Mouse (Mus musculus) left cerebral cortex, postnatal 4 days (tissue): ENCODE measurements around the gene Ell. TPM values are rescaled to one million over a fixed set of nuclear protein-coding genes. Genes with fewer than 3 reads are reported as not detected.
A peak's percentile ranks its signal among the peaks of the same experiment; 100 is the strongest.

ENCODE experiments used
- DNase-seq: peaks from one replicate; pipeline ENCODE4 v3.0.0-alpha.2; 2022
- intact Hi-C: fragments of 180-260 bp; cut with DNase I; formaldehyde crosslinking; loops from one replicate; pipeline ENCODE4 v1.15.1; 2025
- total RNA-seq, 2 experiments: library from RNA; stranded (reverse); gene quantifications; 2 replicates each; pipeline ENCODE4 v1.2.3; 2021

Ell gene
- total RNA-seq, 2 experiments from 2014 or later: 17.7 to 20.0 TPM

DNA sequence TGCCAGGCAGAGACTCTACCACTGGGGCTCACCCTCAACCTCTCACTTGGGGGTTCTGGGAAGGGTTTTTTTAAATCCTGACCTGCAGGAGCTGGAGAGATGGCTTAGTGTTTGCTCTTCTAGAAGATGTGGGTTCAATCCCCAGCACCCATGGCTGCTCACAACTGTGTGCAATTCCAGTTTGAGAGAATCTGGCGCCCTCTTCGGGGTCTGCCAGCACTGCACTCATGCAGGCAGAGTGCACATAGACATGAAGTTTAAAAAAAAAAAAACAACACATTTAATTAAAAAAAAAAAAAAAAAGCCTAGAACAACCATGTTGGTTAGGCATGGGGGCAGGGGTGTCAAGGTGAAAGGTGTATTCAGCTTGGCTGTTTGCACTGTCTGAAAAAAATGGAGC lies 8.9 kb upstream of the Ell start:
- DNase-seq: no peak
- intact Hi-C loops: no loop called here

DNA sequence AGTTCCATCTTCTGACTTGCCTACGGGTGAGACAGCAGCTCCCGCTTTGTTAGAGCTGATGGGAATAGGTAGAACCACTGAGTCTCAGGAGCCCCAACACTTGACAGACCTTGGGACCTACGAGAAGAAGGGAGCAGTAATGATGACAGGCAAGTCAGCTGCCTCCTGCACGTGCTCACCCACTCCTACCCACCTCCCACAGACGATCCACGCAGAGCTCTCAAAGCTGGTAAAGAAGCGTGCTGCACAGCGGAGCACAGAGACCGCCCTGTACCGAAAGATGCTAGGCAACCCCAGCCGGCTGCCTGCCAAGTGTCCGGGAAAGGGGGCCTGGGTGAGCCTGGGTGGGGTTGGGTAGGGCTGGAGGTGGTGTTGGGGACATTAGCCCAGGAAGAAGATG lies 5.0 kb upstream of the Ell start:
- DNase-seq: no peak
- intact Hi-C loops: no loop called here

DNA sequence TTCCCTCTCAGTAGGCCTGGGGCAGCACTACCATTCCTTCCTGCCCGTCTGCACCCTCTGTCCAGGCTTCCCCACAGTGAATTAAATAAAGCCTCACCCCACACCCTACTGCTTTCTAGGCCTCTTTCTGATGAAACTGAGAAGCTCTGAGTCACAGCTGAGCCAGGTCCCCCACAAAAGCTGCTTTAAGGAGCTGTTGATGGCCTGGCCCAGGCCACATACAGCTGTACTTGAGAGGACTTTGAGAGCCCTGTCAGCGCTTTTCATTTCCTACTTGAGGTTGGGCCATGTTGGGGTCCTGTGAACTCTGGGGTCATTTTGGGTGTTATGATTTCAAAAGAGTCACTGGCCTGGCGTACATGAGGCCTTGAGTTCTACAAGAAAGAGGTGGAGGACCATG lies 4.0 kb upstream of the Ell start:
- intact Hi-C loops: no loop called here
- DNase-seq: no peak

DNA sequence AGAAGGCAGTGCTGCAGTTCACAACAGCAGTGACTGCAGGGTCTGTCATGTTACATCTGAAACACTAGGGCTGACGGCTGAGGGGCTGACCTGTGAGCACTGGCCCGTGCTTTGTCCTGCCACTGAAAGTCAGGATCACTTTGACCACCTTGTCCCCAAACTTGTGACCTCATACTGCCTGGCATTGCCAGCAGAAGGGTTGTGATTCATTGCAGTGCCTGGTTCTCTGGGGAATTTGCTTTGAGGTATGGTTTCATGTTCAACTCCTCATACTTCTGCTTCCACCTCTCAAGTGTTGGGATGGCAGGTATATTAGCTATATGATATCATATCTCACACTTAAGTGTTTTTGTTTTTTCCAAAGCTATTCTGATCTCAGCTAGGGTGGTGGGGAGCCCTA lies 3.6 kb upstream of the Ell start:
- intact Hi-C loops: no loop called here
- no peak for DNase-seq

DNA sequence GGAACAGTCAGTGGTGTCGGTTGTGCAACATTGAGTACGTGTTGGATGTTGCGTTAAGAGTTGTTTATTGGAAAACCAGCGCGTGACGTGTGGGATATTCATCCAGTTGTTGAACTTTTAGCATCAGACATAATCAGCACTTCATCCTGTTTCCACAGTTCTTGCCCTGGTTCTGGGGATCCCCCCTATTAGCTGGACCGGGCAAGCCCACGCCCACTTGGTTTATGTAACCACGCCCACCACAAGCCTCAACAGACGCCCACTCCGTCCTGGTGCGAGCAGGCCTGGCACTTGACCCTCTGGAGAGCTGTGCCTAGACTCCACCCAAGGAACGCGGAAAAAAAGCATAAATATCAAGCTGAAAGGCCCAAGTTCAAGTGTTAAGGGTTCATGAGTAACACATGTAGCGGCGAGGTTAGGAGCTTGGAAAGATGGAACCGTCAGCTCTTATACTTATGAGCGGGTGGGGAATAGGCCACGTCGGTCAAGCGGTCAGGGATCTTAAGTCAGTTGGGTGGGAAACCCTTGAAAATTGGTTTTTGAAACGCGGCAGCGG lies 1.2 kb upstream of the Ell start:
- DNase-seq: peak; percentile 49
- intact Hi-C loops: no loop called here

DNA sequence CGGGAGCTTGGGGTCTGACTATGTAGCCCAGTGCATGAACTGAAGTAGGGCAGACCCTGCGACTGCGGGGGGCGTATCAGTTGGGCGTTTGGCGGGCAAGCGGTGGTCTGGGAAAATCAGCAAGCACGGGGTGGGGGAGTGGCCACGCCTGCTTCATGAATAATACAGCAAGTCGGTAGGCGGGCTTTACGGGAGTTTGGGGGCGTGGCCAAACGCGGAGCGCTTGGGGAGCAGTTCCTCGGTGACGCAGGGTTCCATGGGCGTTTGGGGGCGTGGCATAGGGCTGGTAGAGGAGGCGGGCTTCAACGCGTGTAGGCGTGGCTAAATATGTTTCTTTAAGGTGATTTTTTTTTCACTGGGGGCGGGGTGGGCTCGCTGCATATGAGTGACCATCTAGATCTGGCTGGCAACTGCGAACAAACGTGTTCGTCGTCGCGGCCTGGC lies 602 bp upstream of the Ell start:
- intact Hi-C loops: no loop called here
- DNase-seq: peak; percentile 100

DNA sequence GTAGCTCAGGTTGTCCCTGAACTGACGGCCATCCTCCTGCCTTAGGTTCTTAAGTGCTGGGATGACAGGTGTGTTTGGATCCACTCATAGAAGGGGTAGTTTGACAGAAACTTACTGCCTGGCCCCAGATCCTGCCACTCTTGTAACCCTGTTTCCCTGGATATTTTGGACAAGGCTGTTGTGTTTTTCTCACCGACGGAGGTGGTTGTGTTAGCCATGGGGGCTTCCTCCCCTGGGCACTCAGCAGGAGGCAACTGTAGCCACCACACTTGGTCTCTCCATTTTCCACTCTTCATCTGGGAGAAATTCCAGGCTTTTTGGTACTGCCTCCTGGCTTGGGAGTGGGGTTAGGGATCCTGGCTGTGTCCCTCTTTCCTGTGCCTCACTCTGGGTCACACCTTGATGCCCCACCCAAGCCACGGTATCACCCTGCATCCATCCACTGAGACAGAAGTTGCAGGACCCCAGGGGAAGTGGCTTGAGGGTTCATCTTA lies 803 bp downstream of the Ell start:
- intact Hi-C loops: no loop called here
- no peak for DNase-seq

DNA sequence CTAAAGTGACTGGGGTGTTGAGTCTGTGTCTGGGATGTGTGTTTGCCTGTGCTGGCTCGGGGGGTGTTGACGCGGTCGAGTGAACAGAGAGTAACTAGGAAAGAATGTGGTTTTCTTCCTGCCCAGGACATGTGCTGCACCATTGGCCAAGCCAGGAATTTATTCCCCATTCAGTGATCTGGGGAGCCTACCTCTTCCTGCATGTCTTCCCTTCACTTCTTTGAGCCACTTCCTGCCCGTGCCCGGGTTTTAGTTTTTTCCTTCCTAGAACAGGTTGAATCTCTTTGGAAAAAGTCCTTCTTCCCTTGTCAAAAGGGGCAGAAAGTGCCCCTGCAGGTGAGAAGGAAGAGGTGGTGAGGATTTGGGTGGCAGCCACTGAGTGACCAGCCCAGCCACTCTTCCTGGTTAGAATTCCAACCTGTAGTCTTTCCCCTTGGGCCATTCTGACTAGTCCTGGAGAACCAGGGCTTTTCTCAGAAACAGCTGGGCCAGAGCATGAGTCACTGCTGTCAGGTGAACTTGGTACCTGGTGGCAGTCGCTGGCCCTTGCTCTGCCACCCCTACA lies 1.3 kb downstream of the Ell start:
- intact Hi-C loops: no loop called here
- no peak for DNase-seq

DNA sequence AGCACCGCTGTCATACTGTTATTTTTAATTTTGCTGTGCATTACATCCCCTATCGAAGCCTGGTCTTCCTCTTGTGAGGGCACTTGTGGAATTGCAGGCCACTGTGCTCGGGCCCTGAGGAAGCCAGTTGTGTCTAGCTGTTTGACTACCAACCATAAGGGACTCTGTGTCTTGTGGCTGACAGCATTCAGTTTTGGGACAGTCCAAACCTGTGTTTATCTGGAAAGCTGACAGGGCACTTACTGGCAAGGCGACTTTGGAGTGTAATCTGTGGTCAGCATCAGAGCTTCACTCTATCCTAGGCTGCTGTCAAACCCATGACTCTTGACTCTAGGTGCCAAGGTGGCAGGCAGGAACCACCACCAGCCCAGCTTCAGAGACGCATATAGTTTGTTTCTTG lies 1.8 kb downstream of the Ell start:
- intact Hi-C loops: no loop called here
- no peak for DNase-seq

DNA sequence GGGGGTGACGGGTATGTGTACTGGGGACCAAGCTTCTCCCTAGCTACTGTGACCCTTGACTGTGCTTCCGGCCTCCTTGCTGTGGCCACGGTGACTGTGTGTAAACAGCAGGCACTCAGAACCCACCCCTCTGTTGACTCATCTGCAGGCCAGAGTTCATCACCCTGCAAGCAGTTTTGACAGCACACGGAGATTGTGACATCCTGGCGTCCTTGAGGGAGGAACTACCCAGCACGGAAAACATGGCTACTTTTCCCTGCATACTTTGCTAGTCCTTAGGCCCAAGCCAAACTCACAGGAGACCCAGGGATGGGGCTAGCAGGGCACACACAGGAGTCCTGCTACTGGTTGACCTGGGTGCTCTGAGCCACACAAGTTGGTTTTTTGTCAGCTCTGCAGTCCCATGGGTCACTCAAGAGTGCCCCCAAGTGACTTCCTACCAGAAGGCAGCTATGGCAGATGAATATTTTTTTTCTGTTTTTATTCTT lies 5.0 kb downstream of the Ell start:
- intact Hi-C loops: no loop called here
- DNase-seq: no peak

DNA sequence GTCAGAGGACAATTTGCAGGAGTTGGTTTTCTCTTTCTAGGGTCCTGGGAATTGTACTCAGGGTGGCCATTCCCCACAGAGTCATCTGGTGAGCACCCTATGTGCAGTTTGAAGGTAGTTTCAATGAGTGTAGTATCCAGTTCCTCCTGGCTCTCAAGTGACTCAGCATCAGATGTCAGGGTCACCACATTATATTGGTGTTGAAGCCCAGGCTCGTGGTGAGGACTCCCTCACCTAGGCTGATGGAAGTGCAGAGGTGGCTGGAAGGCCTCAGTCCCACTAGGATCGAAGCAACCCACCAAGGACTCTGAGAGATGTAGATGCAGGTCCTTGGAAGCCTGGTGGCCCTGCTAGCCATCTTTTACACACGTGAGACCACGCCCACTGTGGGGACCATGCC lies 7.2 kb downstream of the Ell start:
- DNase-seq: no peak
- intact Hi-C loops: no loop called here

DNA sequence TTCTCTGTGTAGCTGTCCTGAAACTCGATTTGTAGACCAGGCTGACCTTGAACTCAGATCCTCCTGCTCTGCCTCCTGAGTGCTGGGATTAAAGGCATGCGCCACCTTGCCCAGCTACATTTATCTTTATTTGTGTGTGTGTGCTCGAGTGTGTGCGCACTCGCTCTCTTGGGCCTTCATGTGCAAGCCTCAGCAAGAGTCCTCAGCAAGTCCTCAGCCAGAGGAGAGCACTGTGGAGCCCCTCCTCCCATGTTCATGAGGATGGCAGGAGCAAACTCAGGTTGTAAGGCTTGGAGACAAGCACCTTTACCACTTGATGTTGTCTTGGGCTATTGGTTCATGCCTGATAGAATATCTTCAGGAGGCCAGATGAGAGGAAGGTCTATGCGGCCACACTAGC lies 8.5 kb downstream of the Ell start:
- intact Hi-C loops: no loop called here
- no peak for DNase-seq

DNA sequence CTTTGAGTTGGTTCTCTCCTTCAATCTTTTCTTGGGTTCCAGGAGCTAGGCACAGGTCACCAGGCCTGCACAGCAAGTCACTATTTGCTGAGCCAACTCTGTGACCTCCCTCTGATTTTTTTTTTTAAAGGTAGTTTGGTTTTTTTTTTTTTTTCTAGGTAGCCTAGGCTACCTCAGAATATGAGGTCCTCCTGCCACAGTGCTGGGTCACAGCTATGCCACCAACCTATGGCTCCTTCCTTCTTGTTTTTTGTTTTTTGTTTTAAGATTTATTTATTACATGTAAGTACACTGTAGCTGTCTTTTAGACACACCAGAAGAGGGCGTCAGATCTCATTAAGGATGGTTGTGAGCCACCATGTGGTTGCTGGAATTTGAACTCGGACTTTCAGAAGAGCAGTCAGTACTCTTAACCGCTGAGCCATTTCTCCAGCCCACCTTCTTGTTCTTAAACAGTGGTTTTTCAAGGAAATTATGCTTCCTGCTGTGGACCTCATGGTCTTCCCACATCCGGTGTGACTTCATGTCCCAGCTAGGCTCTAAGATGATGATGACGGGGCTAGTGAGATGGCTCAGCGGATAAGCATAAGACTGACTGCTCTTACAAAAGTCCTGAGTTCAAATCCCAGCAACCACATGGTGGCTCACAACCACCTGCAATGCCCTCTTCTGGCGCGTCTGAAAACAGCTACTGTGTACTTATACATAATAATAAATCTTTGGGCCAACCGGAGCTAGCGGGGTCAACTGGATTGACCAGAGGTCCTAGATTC lies 10.3 kb downstream of the Ell start:
- no peak for DNase-seq
- intact Hi-C loops: no loop called here

DNA sequence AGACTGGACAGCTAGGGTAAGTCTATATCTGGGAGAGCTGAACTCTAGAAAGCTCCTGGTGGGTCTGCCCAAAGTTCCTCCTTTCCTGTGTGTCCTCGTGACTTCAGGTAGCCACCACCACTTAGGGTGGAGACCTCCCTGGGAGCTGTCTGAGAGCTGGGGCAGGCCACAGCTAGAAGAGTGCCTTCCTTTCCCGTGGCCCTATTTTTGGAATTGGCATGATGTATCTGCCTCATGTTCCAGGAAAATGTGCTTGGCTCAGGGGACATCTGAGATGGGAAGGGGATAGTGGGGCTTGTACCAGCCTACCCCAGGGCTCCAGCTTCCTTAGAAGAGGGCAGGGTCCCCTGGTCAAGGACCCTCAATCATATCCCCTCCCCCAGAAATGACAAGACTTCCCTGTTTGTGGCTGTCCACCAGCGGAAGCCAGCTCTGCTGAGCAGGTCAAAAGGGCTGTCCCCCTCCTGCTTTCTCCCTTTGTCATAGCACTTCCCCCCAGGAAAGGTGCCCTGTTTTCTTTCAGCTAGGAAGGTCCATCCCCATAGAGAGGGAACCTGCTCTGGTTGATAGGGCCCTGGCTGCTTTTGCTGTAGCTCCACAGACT lies 12.4 kb downstream of the Ell start:
- no peak for DNase-seq
- intact Hi-C loops: no loop called here

DNA sequence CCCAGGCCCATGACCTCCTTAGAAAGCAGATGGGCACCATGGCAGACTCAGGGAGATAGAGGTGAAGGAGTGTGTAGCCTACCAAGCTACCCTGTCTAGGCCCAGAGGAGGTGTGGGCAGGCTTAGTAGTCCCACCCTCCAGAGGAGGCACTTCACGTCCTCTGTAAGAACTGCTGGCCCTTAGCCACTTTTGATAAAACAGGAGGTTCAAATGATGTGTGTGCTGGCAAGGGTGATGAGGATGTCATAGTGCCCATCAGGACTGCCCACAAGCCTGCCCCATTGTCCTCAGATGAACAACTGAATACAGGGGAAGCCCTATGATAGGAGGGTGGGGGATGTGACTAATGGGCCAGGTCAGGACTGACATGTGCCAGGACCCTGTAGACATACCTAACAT lies 13.6 kb downstream of the Ell start:
- intact Hi-C loops: no loop called here

DNA sequence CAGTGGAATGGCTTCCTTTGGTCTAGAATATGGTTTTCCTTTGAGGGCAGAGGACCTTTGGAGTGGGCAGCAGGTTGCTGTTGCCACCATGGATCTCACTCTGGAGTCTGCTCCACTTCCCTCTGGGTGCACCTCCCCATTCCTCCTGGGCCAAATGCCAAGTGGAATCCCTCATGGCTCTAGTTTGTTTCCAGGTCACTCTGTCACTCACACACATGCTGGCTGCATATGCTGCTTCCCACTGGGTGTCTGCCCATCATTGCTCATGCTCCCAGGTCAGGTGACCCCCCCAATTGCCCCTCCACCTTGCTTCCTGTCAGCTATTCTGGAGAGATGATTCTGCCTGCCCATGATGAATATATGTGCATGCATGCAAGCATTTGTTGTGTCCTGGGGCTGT lies 14.5 kb downstream of the Ell start:
- intact Hi-C loops: no loop called here
- peak; percentile 66 for DNase-seq

More for the DNA sequence above, 13.6 kb downstream of the Ell start:
- DNase-seq: no peak

DNA sequence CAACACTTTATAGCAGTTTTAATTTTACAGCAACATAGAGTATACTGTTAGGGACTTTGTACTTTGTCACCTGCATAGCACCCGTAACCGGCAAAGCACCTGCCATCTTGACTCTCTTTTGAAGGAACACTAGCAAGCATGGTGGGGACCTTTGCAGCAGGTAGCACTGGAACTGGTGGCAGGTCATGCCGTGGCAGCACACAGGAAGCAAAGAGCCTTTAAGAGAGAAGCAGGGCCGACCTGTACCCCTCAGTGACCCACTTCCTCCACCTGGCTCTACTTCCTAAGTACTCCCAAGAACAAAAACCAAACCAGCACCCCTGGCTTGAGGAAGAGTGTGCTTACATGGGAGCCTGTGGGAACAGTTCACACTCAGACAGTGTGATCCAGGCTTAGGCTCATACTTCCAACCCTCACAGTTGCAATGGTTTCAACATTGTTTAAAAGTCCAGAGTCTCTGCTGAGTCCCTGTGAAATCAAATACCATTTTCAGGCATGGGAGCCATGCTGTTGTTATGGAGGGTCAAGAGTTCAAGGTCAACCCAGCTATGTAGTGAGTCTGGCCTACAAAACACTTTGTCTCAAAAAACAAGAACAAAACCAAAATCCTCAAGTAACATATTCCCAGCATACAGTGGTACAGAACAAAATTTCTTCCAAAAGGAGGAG lies 16.0 kb downstream of the Ell start:
- DNase-seq: no peak
- intact Hi-C loops: no loop called here

DNA sequence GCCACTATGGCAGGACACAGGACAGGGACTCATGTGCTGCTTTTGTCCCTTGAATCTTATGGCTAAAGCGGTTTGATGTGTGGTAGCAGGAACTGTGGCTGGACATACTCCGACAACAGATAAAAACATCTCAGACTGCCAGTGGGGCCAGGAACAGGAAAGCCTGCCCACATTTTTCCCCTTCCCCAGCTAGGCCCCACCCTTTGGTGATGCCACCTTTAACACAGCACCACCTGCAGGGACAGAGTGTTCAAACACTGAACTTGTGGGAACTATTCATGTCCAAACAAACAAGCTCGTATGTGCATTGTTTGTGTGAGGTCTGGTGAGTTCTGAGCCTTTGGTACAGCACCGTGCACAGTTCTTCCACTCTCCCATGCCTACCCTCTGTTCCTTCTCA lies 19.1 kb downstream of the Ell start:
- DNase-seq: no peak
- intact Hi-C loops: no loop called here

DNA sequence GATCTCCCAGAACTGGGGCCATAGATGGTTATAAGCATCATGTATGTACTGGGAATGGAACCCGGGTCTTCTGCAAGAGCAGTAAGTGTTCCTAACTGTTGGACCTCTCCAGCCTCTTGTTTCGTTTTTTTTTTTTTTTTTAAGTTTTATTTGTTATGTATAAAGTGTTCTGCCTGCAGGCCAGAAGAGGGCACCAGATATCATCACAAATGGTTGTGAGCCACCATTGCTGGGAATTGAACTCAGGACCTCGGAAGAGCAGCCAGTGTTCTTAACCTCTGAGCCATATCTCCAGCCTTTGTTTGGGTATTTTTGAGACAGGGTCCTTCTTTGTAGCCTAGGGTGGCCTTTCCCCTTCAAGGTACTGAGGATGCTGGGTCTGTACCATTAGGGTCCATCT lies 19.7 kb downstream of the Ell start:
- no peak for DNase-seq
- intact Hi-C loops: no loop called here

DNA sequence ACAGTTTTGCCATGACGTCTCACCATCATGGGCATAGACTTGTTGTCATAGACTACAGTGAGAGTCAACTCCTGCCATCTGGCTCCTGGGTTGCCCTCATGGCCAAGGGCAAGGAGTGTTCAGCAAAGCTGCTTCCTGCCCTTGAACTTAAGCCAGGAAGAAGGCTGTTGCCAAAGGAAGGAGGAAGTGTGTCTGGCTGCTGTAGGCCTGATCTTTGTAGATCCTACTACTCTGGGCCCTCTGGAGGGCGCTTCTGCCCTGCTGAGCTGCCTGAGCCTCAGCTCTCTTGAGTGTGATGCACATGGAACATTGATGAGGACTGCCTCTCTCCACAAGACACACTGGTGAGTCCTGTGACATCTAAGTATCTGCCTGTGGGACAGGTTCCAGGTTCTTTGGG lies 20.8 kb downstream of the Ell start:
- peak; percentile 61 for DNase-seq
- intact Hi-C loops: no loop called here

DNA sequence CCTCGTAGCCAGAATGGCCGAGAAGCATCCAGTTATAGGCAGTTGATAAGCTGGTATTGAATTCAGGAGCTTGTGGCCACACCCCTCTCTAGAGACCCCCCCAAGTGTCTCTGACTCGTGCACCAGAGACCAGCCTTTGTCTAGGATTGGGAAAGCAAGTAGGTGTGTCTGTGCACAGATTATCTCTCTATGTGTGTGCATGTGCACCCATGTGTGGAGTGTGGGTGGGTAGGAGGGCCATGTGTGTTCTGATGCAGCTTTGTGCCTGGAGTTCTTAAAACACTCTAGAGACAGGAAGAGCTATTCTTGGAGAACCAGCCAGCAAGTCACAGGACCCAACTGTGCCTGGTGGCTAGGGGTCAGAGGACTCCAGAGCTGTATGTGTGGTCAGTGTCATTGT lies 21.3 kb downstream of the Ell start:
- intact Hi-C loops: no loop called here
- no peak for DNase-seq
